Mouse (Mus musculus) CD8-positive naive resting alpha-beta T cell, adult 2 months (primary cell): ENCODE measurements around the gene Baiap3.

ENCODE experiments used
- DNase-seq, 2 experiments: peaks; one replicate each; pipeline ENCODE4 v3.0.0; 2022; ENCODE audit warnings: low read depth in 2 of 2, low spot score in 2 of 2

The Baiap3 gene

GRCm38 (mm10) chr17:25256140-25256754, at the start of gene Baiap3:
Gene Baiap3, minus strand, starts transcription at chr17:25256364.
- no peak for DNase-seq

- DNase-seq: no peak
Observed at GRCm38 (mm10) chr17:25298094-25298493, 41.9 kb upstream of the Baiap3 start, which contains the start of gene Prss34. Gene Prss34, plus strand, starts transcription at chr17:25298394.

- no peak for DNase-seq
Observed at GRCm38 (mm10) chr17:25294111-25294510, 37.9 kb upstream of the Baiap3 start.

- DNase-seq: no peak
Observed at GRCm38 (mm10) chr17:25293495-25293894, 37.3 kb upstream of the Baiap3 start.

- DNase-seq: no peak
Observed at GRCm38 (mm10) chr17:25290411-25290810, 34.2 kb upstream of the Baiap3 start.

- peak in 1 of 2 experiments; percentile 36 for DNase-seq
Observed at GRCm38 (mm10) chr17:25288842-25289241, 32.7 kb upstream of the Baiap3 start.

- peak; percentile 75 to 82 for DNase-seq
Observed at GRCm38 (mm10) chr17:25285033-25285432, 28.9 kb upstream of the Baiap3 start.

GRCm38 (mm10) chr17:25282133-25282532, 26.0 kb upstream of the Baiap3 start:
- peak in 1 of 2 experiments; percentile 26 for DNase-seq

- DNase-seq: no peak
Observed at GRCm38 (mm10) chr17:25275833-25276232, 19.7 kb upstream of the Baiap3 start.

GRCm38 (mm10) chr17:25274571-25275346, 18.6 kb upstream of the Baiap3 start, which contains the start of gene Ube2i:
Gene Ube2i, minus strand, starts transcription at chr17:25274622.
- DNase-seq: no peak

- DNase-seq: peak; percentile 96
Observed at GRCm38 (mm10) chr17:25273706-25274501, 17.7 kb upstream of the Baiap3 start.

- peak; percentile 89 for DNase-seq
Observed at GRCm38 (mm10) chr17:25272951-25273705, 17.0 kb upstream of the Baiap3 start.

GRCm38 (mm10) chr17:25272326-25272725, 16.2 kb upstream of the Baiap3 start:
- DNase-seq: no peak

- DNase-seq: no peak
Observed at GRCm38 (mm10) chr17:25270795-25271335, 14.7 kb upstream of the Baiap3 start.

- no peak for DNase-seq
Observed at GRCm38 (mm10) chr17:25264453-25264852, 8.3 kb upstream of the Baiap3 start.

GRCm38 (mm10) chr17:25257804-25258261, 1.7 kb upstream of the Baiap3 start:
- DNase-seq: peak in 1 of 2 experiments; percentile 62

- DNase-seq: peak in 1 of 2 experiments; percentile 40
Observed at GRCm38 (mm10) chr17:25255110-25255509, 1.1 kb downstream of the Baiap3 start.

- no peak for DNase-seq
Observed at GRCm38 (mm10) chr17:25253760-25254159, 2.4 kb downstream of the Baiap3 start.

- DNase-seq: no peak
Observed at GRCm38 (mm10) chr17:25252643-25253042, 3.5 kb downstream of the Baiap3 start.

GRCm38 (mm10) chr17:25250181-25250835, 5.9 kb downstream of the Baiap3 start:
- no peak for DNase-seq
